Mouse (Mus musculus) adrenal gland, postnatal 4 days (tissue): ENCODE measurements around the gene Zfp799. TPM values are rescaled to one million over a fixed set of nuclear protein-coding genes. Genes with fewer than 3 reads are reported as not detected.

Source experiments
- DNase-seq, 2 experiments: peaks; one replicate each; pipeline ENCODE4 v3.0.0; 2021 to 2022; ENCODE audit warnings: low spot score in 2 of 2, mixed read lengths in 2 of 2
- total RNA-seq, 2 experiments: library from RNA; stranded (reverse); gene quantifications; 2 replicates each; pipeline ENCODE4 v1.2.3; 2021

Gene Zfp799
- total RNA-seq, 2 experiments from 2014 or later = 22.0 to 22.2 TPM

DNA sequence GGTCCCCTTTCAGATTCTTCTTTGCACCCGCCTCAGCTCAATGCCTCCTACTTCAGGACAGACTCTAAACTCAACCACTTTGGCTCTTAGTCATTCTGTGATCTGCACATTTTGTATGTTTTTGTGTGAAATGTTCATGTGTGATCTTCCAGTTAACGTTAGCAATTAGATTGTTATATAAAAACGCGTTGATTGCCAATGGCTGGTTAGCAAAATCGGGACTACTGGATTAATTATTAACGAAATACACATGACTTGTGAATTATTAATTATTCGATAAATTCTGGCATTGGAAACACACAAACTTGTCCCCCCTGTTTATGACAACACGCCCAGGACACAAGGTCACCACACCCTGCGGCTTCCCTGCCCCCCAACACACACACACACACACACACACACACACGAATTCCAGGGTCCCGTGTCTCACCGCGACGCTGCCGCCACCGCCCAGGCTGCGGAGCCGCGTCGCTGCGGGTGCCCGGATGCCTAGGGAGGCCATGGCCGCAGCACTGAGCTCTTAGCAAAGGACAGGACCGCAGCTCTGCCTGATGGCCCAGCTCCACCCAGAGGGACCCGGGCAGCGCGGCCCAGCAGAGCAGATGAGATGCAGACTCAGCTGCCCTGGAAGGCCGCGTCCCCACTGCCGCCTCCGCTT is 42.5 kb downstream of the Zfp799 start:
- no peak for DNase-seq

- no peak for DNase-seq
Observed at GRCm38 (mm10) chr17:32786944-32787343, 43.1 kb downstream of the Zfp799 start.

GRCm38 (mm10) chr17:32785656-32786055 is 44.4 kb downstream of the Zfp799 start:
- DNase-seq = no peak

GRCm38 (mm10) chr17:32777564-32777963 is 52.5 kb downstream of the Zfp799 start:
- no peak for DNase-seq

- DNase-seq = no peak
Observed at GRCm38 (mm10) chr17:32771213-32771612, 58.8 kb downstream of the Zfp799 start.

DNA sequence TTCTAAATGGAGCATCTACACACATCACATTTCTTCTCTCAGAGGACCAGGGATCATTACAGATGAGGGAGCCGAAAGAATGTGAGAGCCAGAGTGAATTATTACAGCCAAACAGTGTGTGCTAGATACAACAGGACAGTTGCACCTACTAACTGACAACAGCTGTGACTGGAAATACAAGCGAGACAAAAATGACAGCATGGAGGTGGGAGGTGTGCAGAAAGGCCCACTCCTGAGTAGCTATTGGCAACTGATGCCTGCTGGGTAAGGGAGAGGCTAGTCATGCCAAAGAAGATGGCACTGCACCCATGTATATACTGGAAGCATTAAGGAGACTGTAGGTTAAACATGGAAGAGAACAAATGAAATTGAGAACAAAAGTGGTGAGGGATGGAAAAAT is 63.6 kb downstream of the Zfp799 start:
- no peak for DNase-seq

Other genes starting within 250 kb of the Zfp799 start
- not detected for gene Cyp4f37, start 209.0 kb downstream of the Zfp799 start, total RNA-seq
- not detected for gene Cyp4f40, start 171.4 kb downstream of the Zfp799 start, total RNA-seq
- 1 to 10 TPM; 3.6 to 7.7 TPM for gene Cyp4f15, start 144.6 kb downstream of the Zfp799 start, total RNA-seq
- 10 to 100 TPM; 66.4 to 67.8 TPM for gene Zfp871, start 42.0 kb downstream of the Zfp799 start, total RNA-seq
- gene Zfp811, start 20.3 kb downstream of the Zfp799 start, total RNA-seq = 1 to 10 TPM; 2.0 to 4.1 TPM
- 10 to 100 TPM; 11.1 to 12.6 TPM for gene Zfp870, start 61.4 kb upstream of the Zfp799 start, total RNA-seq
- 1 to 10 TPM; 3.1 to 3.3 TPM for gene Cyp4f14, start 87.1 kb upstream of the Zfp799 start, total RNA-seq
- gene Cyp4f13, start 117.1 kb upstream of the Zfp799 start, total RNA-seq = 10 to 100 TPM; 71.3 to 72.6 TPM
- 1 to 10 TPM; 8.4 TPM for gene Zfp472, start 135.6 kb upstream of the Zfp799 start, total RNA-seq
- gene Zfp952, start 162.9 kb upstream of the Zfp799 start, total RNA-seq = 10 to 100 TPM; 13.5 to 13.7 TPM
- gene Zfp763, start 203.1 kb upstream of the Zfp799 start, total RNA-seq = 10 to 100 TPM; 11.4 to 15.0 TPM
- not detected for gene 4921501E09Rik, start 237.8 kb upstream of the Zfp799 start, total RNA-seq